Mouse (Mus musculus): ENCODE measurements around the gene Gtf2h4. TPM values are rescaled to one million over a fixed set of nuclear protein-coding genes. Genes with fewer than 3 reads are reported as not detected.
A peak's percentile ranks its signal among the peaks of the same experiment; 100 is the strongest.

Gtf2h4 gene
- total and polyA plus RNA-seq, 2 experiments from 2014 or later, result 20.9 to 30.9 TPM

GRCm38 (mm10) chr17:35710705-35711347 is 37.3 kb upstream of the Gtf2h4 start:
- H3K9me3 ChIP-seq (ENCODE audit: low read length), result no peaks in the 10 kb centered on the region
- H3K27me3 ChIP-seq (ENCODE audit: insufficient read depth, low read length), result no peaks in the 10 kb centered on the region
- peaks cover 12% of the 10 kb centered on the region; the same call in 1 of the 2 replicates for H3K4me1 ChIP-seq (ENCODE audit: insufficient read depth)
- 8% methylated on average over 8 of the region's 8 CpGs for WGBS
- H3K36me3 ChIP-seq (ENCODE audit: insufficient read depth), result no peaks in the 10 kb centered on the region
- H3K27ac ChIP-seq (ENCODE audit: low read depth, low read length), result no peak overlapping the region
- peak; percentile 65; the same call in 1 of the 2 replicates for ATAC-seq
- H3K4me3 ChIP-seq (ENCODE audit: low read depth, low read length), result no peak overlapping the region
- DNase-seq, result peak; percentile 57
- H3K4me2 ChIP-seq (ENCODE audit: low read depth), result no peak overlapping the region
- H3K9ac ChIP-seq, result no peak overlapping the region
- no peak for TF ChIP-seq CTCF (IDR thresholded peaks at IDR 0.05; ENCODE audit: low read depth)

GRCm38 (mm10) chr17:35708611-35709010 is 35.1 kb upstream of the Gtf2h4 start:
- H3K4me3 ChIP-seq (ENCODE audit: low read depth, low read length), result no peak overlapping the region
- 82% methylated on average over 2 of the region's 2 CpGs for WGBS
- DNase-seq, result no peak
- H3K9ac ChIP-seq, result no peak overlapping the region
- no peak overlapping the region for H3K4me2 ChIP-seq (ENCODE audit: low read depth)
- ATAC-seq, result no peak
- no peak for TF ChIP-seq CTCF (IDR thresholded peaks at IDR 0.05; ENCODE audit: low read depth)
- no peaks in the 10 kb centered on the region for H3K36me3 ChIP-seq (ENCODE audit: insufficient read depth)
- no peak overlapping the region for H3K27ac ChIP-seq (ENCODE audit: low read depth, low read length)
- H3K4me1 ChIP-seq (ENCODE audit: insufficient read depth), result peaks cover 18% of the 10 kb centered on the region
- H3K27me3 ChIP-seq (ENCODE audit: insufficient read depth, low read length), result no peaks in the 10 kb centered on the region
- no peaks in the 10 kb centered on the region for H3K9me3 ChIP-seq (ENCODE audit: low read length)

- DNase-seq (no peak), ATAC-seq (no peak)
- no peak overlapping the region for H3K4me2 ChIP-seq (ENCODE audit: low read depth)
- no peak overlapping the region for H3K4me3 ChIP-seq (ENCODE audit: low read depth, low read length)
- peaks cover 18% of the 10 kb centered on the region for H3K4me1 ChIP-seq (ENCODE audit: insufficient read depth)
- TF ChIP-seq CTCF (IDR thresholded peaks at IDR 0.05; ENCODE audit: low read depth), result no peak
- H3K9me3 ChIP-seq (ENCODE audit: low read length), result no peaks in the 10 kb centered on the region
- H3K27me3 ChIP-seq (ENCODE audit: insufficient read depth, low read length), result no peaks in the 10 kb centered on the region
- WGBS, result 56% methylated on average over 7 of the region's 7 CpGs
- no peak overlapping the region for H3K27ac ChIP-seq (ENCODE audit: low read depth, low read length)
- no peaks in the 10 kb centered on the region for H3K36me3 ChIP-seq (ENCODE audit: insufficient read depth)
- H3K9ac ChIP-seq, result no peak overlapping the region
Measured at GRCm38 (mm10) chr17:35707929-35708328, 34.4 kb upstream of the Gtf2h4 start.

DNA sequence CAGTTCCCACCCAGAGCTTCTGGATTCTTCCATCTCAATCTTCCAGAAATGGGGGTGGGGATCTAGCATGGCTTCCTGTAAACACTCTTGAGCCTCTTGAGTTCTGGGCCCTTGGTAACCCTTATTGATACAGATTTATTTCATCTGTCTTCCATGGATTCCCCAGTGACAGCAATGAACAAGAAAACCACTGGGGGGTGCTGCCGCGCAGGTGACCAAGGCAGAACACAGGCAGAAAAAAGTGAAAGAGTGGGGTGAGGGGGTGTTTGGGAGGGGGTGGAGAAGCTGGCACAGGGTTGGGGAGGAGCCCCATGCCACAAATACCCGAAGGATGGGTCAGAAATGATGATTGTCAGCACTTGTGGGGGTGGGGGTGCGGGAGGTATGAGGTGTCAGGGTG is 32.3 kb upstream of the Gtf2h4 start:
- Histone ChIP-seq H3K4me1 (ENCODE audit: insufficient read depth) (peaks cover 23% of the 10 kb centered on the region), H3K27me3 (ENCODE audit: insufficient read depth, low read length) (no peaks in the 10 kb centered on the region), H3K36me3 (ENCODE audit: insufficient read depth) (no peaks in the 10 kb centered on the region), H3K4me2 (ENCODE audit: low read depth) (no peak overlapping the region), H3K9me3 (ENCODE audit: low read length) (no peaks in the 10 kb centered on the region), H3K27ac (ENCODE audit: low read depth, low read length) (no peak overlapping the region), H3K9ac (no peak overlapping the region), H3K4me3 (ENCODE audit: low read depth, low read length) (no peak overlapping the region)
- ATAC-seq (no peak), DNase-seq (no peak)
- peak; percentile 62 for TF ChIP-seq CTCF (IDR thresholded peaks at IDR 0.05; ENCODE audit: low read depth)
- WGBS, result 14% methylated on average over 4 of the region's 4 CpGs

DNA sequence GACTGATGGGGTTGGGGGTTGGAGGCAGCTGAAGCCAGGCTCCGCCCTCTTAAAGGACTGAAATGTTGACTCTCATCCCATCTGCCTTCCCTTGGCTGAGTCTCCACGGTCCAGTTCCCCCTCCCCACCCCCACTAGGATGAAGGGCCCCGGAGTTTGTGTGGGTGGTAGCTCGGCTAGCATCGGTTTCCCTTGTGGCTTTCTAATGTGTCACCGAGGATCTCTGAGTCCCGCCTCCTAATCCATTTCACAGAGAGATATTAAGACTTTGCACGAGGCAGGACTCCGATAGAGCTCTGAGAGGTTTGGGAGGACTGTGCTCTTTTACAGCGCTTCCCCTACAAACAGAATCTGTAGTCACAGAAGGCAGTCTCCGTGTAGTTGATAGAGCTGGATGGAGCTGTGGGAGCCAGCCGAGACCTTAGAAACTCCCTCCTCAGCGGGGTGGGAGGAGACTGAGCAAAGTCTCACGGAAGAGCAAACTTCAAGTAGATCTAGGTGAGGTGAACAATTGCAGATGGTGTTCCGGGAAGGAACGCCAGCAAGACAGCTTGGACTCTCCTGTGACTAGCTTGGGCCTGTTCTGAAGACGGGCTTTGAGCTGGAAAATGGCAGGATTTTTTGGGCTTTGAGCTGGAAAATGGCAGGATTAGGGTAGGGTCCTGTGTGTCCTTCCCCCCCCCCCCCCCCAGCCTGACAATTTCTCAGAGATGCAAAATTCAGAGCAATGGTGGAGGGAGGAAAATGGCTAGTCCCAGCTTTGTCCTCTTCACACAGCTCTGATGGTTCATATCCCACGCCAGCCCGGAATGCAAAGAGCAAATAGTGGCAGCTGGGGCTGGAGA is 31.3 kb upstream of the Gtf2h4 start, which contains the start of gene Ddr1:
Gene Ddr1, minus strand, starts transcription at position 1 of the 844 bp plus-strand sequence.
- Histone ChIP-seq H3K36me3 (ENCODE audit: insufficient read depth) (no peaks in the 10 kb centered on the region), H3K4me3 (ENCODE audit: low read depth, low read length) (peak within 1 kb of the TSS; percentile 34), H3K27ac (ENCODE audit: low read depth, low read length) (peak within 1 kb of the TSS; percentile 91), H3K27me3 (ENCODE audit: insufficient read depth, low read length) (no peaks in the 10 kb centered on the region), H3K9ac (peak within 1 kb of the TSS; percentile 61), H3K4me2 (ENCODE audit: low read depth) (peak within 1 kb of the TSS; percentile 70), H3K4me1 (ENCODE audit: insufficient read depth) (peaks cover 16% of the 10 kb centered on the region; the same call in 1 of the 2 replicates), H3K9me3 (ENCODE audit: low read length) (no peaks in the 10 kb centered on the region)
- TF ChIP-seq CTCF (IDR thresholded peaks at IDR 0.05; ENCODE audit: low read depth), result no peak
- peak; percentile 75 for DNase-seq
- 8% methylated on average over 19 of the region's 19 CpGs for WGBS
- peak; percentile 36 for ATAC-seq

GRCm38 (mm10) chr17:35703751-35704271 is 30.3 kb upstream of the Gtf2h4 start:
- Histone ChIP-seq H3K9ac (peak overlapping the region; percentile 61), H3K4me1 (ENCODE audit: insufficient read depth) (peaks cover 20% of the 10 kb centered on the region; the same call in 1 of the 2 replicates), H3K9me3 (ENCODE audit: low read length) (no peaks in the 10 kb centered on the region), H3K4me3 (ENCODE audit: low read depth, low read length) (peak overlapping the region; percentile 34), H3K36me3 (ENCODE audit: insufficient read depth) (no peaks in the 10 kb centered on the region), H3K27ac (ENCODE audit: low read depth, low read length) (peak overlapping the region; percentile 91), H3K27me3 (ENCODE audit: insufficient read depth, low read length) (no peaks in the 10 kb centered on the region), H3K4me2 (ENCODE audit: low read depth) (peak overlapping the region; percentile 70)
- TF ChIP-seq CTCF (IDR thresholded peaks at IDR 0.05; ENCODE audit: low read depth), result no peak
- ATAC-seq, result peak; percentile 47
- 3% methylated on average over 12 of the region's 14 CpGs for WGBS
- DNase-seq, result peak; percentile 76
